Mouse (Mus musculus): ENCODE measurements around the gene Calcb. TPM values are rescaled to one million over a fixed set of nuclear protein-coding genes. Genes with fewer than 3 reads are reported as not detected.

The Calcb gene
- not detected in 2 replicates for polyA plus RNA-seq (2012; rRNA removed)

DNA sequence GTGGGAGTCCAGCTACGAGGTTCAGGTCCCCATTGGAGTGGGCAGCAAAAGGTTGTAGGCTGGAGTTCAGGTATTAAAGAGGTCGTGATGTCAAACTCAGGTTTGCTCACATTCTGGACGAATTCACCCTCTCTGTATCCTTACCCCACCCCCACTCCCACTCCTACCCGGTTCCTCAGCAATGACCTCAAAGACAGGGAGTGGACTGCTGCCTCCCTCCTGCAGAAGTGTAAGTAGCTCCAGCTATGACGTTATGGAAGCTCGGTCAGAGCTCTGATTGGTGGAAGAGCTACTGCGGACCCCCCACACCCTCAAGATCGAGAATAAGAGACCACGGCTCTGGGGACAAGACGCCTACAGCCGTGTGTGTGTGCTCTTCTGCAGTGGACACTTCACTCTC, at the start of gene Calcb:
Calcb (plus strand) TSS at position 344 of the 400 bp plus-strand sequence.
- H3K4me3 ChIP-seq (ENCODE audit: control insufficient read depth, low read depth, low read length): no peak within 1 kb of the TSS
- TF ChIP-seq CTCF (IDR thresholded peaks at IDR 0.05; ENCODE audit: control insufficient read depth, insufficient read depth, insufficient replicate concordance, low read depth, low read length) (no peak), POLR2A (IDR thresholded peaks at IDR 0.05; ENCODE audit: control insufficient read depth, low read depth, low read length) (no peak)
- no peaks in the 10 kb centered on the region for H3K36me3 ChIP-seq (ENCODE audit: control insufficient read depth, insufficient read depth, low read length)
- no peak within 1 kb of the TSS for H3K27ac ChIP-seq (ENCODE audit: control insufficient read depth, insufficient read depth, low read depth, low read length)
- H3K4me1 ChIP-seq (ENCODE audit: control insufficient read depth, insufficient read depth, low read length): peaks cover 3% of the 10 kb centered on the region
- H3K27me3 ChIP-seq (ENCODE audit: control insufficient read depth, insufficient read depth, low read length): no peaks in the 10 kb centered on the region

DNA sequence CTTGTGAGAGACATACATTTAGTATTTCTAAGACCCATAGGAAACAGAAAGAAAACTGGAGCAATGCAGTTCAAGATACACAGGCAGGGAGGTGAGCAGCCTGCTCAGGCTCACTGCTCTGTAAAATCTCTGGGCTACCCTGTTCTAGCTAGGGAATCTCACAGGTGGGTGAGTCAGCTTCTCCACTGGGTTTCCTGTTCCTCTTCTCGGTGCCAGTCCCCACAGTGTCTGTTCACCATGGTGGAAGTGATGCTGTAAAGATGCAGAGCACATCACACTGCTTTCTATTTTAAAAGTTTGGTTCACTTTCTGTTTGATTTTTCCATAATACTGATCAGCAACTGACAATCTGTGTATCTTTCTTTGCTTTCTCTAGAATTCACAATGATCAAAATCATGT, 47.0 kb upstream of the Calcb start:
- Histone ChIP-seq H3K27me3 (ENCODE audit: control insufficient read depth, insufficient read depth, low read length) (no peaks in the 10 kb centered on the region), H3K4me1 (ENCODE audit: control insufficient read depth, insufficient read depth, low read length) (no peaks in the 10 kb centered on the region), H3K36me3 (ENCODE audit: control insufficient read depth, insufficient read depth, low read length) (no peaks in the 10 kb centered on the region), H3K4me3 (ENCODE audit: control insufficient read depth, low read depth, low read length) (no peak overlapping the region), H3K27ac (ENCODE audit: control insufficient read depth, insufficient read depth, low read depth, low read length) (no peak overlapping the region)
- TF ChIP-seq CTCF (IDR thresholded peaks at IDR 0.05; ENCODE audit: control insufficient read depth, insufficient read depth, insufficient replicate concordance, low read depth, low read length) (no peak), POLR2A (IDR thresholded peaks at IDR 0.05; ENCODE audit: control insufficient read depth, low read depth, low read length) (no peak)

DNA sequence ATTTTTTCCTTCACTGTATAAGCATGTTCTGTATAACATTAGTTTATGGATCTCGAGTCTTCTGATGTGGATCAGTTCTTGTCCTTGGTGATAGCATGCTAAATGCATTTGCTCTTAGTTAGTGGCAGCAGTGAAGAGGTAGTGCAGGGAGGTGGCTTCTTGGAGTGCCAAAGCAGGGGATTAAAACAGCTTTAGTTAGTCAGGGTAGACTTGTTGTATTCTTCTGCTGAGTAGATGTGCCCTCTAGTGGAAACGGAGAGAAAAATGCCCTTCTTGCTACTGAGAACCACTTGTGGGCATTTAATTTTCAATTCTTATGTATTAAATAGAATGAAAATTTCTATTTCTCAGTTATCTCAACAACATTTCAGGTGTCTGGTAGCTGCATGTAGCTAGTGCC, 45.7 kb upstream of the Calcb start:
- Histone ChIP-seq H3K27me3 (ENCODE audit: control insufficient read depth, insufficient read depth, low read length) (no peaks in the 10 kb centered on the region), H3K27ac (ENCODE audit: control insufficient read depth, insufficient read depth, low read depth, low read length) (no peak overlapping the region), H3K36me3 (ENCODE audit: control insufficient read depth, insufficient read depth, low read length) (no peaks in the 10 kb centered on the region), H3K4me3 (ENCODE audit: control insufficient read depth, low read depth, low read length) (no peak overlapping the region), H3K4me1 (ENCODE audit: control insufficient read depth, insufficient read depth, low read length) (no peaks in the 10 kb centered on the region)
- TF ChIP-seq POLR2A (IDR thresholded peaks at IDR 0.05; ENCODE audit: control insufficient read depth, low read depth, low read length) (no peak), CTCF (IDR thresholded peaks at IDR 0.05; ENCODE audit: control insufficient read depth, insufficient read depth, insufficient replicate concordance, low read depth, low read length) (no peak)

DNA sequence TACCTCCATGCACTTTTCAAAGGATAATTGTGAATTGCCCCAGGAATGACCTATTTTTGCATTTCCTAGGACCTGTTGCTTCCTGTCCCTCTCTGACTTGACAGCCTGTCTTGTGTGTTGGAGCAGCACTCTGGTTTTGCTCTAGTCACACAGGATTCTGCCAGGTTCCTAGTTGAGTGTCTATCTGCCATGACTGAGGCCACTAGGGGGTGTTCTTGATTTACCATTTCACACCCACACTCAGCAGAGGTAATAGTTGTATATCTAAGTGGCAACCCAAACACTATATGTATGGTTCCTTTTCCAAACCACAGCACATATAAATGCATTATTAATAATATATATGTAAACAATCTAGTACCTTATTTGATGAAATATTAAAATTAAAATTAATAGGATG, 26.1 kb upstream of the Calcb start:
- TF ChIP-seq CTCF (IDR thresholded peaks at IDR 0.05; ENCODE audit: control insufficient read depth, insufficient read depth, insufficient replicate concordance, low read depth, low read length) (no peak), POLR2A (IDR thresholded peaks at IDR 0.05; ENCODE audit: control insufficient read depth, low read depth, low read length) (no peak)

DNA sequence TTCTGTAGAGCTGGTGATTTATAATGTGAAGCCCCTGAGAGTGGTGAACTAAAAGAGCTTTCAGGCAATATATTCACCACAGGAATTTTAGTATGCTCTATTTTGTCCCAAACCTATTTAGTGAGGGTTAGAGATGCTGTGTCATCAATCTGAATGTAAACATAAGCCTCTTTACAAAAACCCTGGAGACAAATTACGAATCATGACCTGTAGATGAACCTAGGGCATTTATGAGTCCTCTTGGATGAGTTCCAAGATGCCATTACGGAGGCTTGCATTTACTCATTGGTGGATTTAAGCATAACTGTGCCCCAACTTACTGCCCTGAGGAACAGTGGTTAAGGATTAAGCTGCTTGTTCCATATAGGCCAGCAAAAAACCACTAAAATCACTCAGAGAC, 17.6 kb upstream of the Calcb start:
- Histone ChIP-seq H3K4me3 (ENCODE audit: control insufficient read depth, low read depth, low read length) (no peak overlapping the region), H3K27me3 (ENCODE audit: control insufficient read depth, insufficient read depth, low read length) (no peaks in the 10 kb centered on the region), H3K4me1 (ENCODE audit: control insufficient read depth, insufficient read depth, low read length) (no peaks in the 10 kb centered on the region), H3K27ac (ENCODE audit: control insufficient read depth, insufficient read depth, low read depth, low read length) (no peak overlapping the region), H3K36me3 (ENCODE audit: control insufficient read depth, insufficient read depth, low read length) (no peaks in the 10 kb centered on the region)
- TF ChIP-seq CTCF (IDR thresholded peaks at IDR 0.05; ENCODE audit: control insufficient read depth, insufficient read depth, insufficient replicate concordance, low read depth, low read length) (no peak), POLR2A (IDR thresholded peaks at IDR 0.05; ENCODE audit: control insufficient read depth, low read depth, low read length) (no peak)

More for the DNA sequence above, 26.1 kb upstream of the Calcb start:
- Histone ChIP-seq H3K27me3 (ENCODE audit: control insufficient read depth, insufficient read depth, low read length) (no peaks in the 10 kb centered on the region), H3K4me3 (ENCODE audit: control insufficient read depth, low read depth, low read length) (no peak overlapping the region), H3K27ac (ENCODE audit: control insufficient read depth, insufficient read depth, low read depth, low read length) (no peak overlapping the region), H3K36me3 (ENCODE audit: control insufficient read depth, insufficient read depth, low read length) (no peaks in the 10 kb centered on the region), H3K4me1 (ENCODE audit: control insufficient read depth, insufficient read depth, low read length) (no peaks in the 10 kb centered on the region)

DNA sequence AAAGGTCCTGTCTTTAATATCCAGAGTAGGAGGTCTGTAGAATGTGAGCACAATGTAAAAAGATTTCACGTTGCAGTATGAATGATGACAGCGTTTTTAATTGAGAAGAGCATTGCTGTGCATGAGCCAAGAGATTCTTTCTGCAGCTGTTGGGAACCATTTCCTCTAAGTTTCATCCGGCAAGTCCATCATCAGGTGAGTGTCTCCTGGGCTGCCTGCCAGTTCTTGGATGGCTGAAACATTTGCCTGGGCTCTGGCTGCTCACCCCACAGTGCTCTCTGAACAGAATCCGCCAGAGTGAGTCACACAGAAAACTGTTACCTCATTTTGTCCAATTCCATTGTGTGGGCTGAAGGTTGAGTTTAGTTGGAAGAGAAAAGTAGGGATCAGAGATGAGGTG, 11.7 kb upstream of the Calcb start:
- no peak overlapping the region for H3K4me3 ChIP-seq (ENCODE audit: control insufficient read depth, low read depth, low read length)
- H3K36me3 ChIP-seq (ENCODE audit: control insufficient read depth, insufficient read depth, low read length): no peaks in the 10 kb centered on the region
- TF ChIP-seq CTCF (IDR thresholded peaks at IDR 0.05; ENCODE audit: control insufficient read depth, insufficient read depth, insufficient replicate concordance, low read depth, low read length) (no peak), POLR2A (IDR thresholded peaks at IDR 0.05; ENCODE audit: control insufficient read depth, low read depth, low read length) (no peak)
- H3K27me3 ChIP-seq (ENCODE audit: control insufficient read depth, insufficient read depth, low read length): no peaks in the 10 kb centered on the region
- H3K27ac ChIP-seq (ENCODE audit: control insufficient read depth, insufficient read depth, low read depth, low read length): no peak overlapping the region
- H3K4me1 ChIP-seq (ENCODE audit: control insufficient read depth, insufficient read depth, low read length): no peaks in the 10 kb centered on the region

DNA sequence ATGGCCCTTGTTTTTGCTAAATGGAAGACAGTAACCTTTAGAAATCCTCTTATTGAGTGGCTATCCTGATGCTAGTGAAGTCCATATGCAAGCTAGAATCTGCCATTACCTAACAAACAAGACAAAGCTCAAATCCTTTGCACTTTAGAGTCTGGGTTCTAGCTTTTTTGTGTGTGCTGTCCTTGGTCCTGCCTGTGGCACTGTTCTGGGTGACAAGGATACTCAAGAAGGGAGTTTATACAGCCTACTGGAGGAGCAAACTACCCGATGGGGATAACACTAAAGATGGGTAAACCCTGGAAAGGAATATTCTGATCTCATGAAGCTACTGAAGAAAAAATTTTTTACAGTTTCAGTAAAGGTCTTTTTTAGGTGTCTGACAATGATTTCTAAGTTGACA, 11.0 kb upstream of the Calcb start:
- H3K27ac ChIP-seq (ENCODE audit: control insufficient read depth, insufficient read depth, low read depth, low read length): no peak overlapping the region
- TF ChIP-seq CTCF (IDR thresholded peaks at IDR 0.05; ENCODE audit: control insufficient read depth, insufficient read depth, insufficient replicate concordance, low read depth, low read length) (no peak), POLR2A (IDR thresholded peaks at IDR 0.05; ENCODE audit: control insufficient read depth, low read depth, low read length) (no peak)
- H3K27me3 ChIP-seq (ENCODE audit: control insufficient read depth, insufficient read depth, low read length): no peaks in the 10 kb centered on the region
- H3K36me3 ChIP-seq (ENCODE audit: control insufficient read depth, insufficient read depth, low read length): no peaks in the 10 kb centered on the region
- H3K4me1 ChIP-seq (ENCODE audit: control insufficient read depth, insufficient read depth, low read length): no peaks in the 10 kb centered on the region
- no peak overlapping the region for H3K4me3 ChIP-seq (ENCODE audit: control insufficient read depth, low read depth, low read length)

DNA sequence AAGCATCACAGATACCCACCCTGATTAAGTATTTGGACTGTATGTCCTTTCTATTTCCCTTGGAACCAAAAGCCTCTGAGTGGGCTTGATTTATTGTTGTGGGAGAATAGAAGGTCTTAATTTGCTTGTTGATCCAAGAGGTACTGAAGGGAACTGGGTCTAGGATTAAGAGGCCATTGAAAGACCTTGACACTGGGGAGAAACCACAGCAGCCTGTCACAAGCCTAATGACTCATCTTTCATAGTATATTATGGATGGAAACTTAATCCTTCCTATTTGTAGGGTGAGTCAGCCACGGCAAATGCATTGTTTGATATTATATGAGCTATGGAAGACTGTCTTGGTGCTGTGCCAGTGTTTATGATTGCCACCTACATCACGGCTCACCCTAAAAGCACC, 8.0 kb upstream of the Calcb start:
- TF ChIP-seq POLR2A (IDR thresholded peaks at IDR 0.05; ENCODE audit: control insufficient read depth, low read depth, low read length) (no peak), CTCF (IDR thresholded peaks at IDR 0.05; ENCODE audit: control insufficient read depth, insufficient read depth, insufficient replicate concordance, low read depth, low read length) (no peak)
- Histone ChIP-seq H3K36me3 (ENCODE audit: control insufficient read depth, insufficient read depth, low read length) (no peaks in the 10 kb centered on the region), H3K27me3 (ENCODE audit: control insufficient read depth, insufficient read depth, low read length) (no peaks in the 10 kb centered on the region), H3K27ac (ENCODE audit: control insufficient read depth, insufficient read depth, low read depth, low read length) (no peak overlapping the region), H3K4me3 (ENCODE audit: control insufficient read depth, low read depth, low read length) (no peak overlapping the region), H3K4me1 (ENCODE audit: control insufficient read depth, insufficient read depth, low read length) (no peaks in the 10 kb centered on the region)

Data from testis, adult 2 months (tissue).